Mouse (Mus musculus) limb, embryonic 12.5 days (tissue): ENCODE measurements around the gene Gm37240. TPM values are rescaled to one million over a fixed set of nuclear protein-coding genes. Genes with fewer than 3 reads are reported as not detected.

Experiments
- ATAC-seq: fragments of 200-750 bp; cut with Nextera tagmentation; 2 replicates; pipeline ENCODE4 v1.8.0; 2017; ENCODE audit warnings: low read depth, moderate TSS enrichment; ENCODE audit not compliant: insufficient number of reproducible peaks, insufficient read depth, low FRiP score, low TSS enrichment
- H3K27ac ChIP-seq: fragments of 300-500 bp; sonication (generic); 2 replicates; pipeline ENCODE4 v1.5.1; 2016; ENCODE audit warnings: mild to moderate bottlenecking, moderate library complexity
- H3K27me3 ChIP-seq: fragments of 300-500 bp; sonication (generic); 2 replicates; pipeline ENCODE4 v1.6.1; 2016; ENCODE audit warnings: mild to moderate bottlenecking, moderate library complexity
- H3K36me3 ChIP-seq: fragments of 300-500 bp; sonication (generic); 2 replicates; pipeline ENCODE4 v1.6.1; 2016; ENCODE audit warnings: mild to moderate bottlenecking, moderate library complexity
- H3K4me1 ChIP-seq: fragments of 300-500 bp; sonication (generic); replicated peaks from 2 replicates; pipeline ENCODE4 v1.6.1; 2016
- H3K4me2 ChIP-seq: fragments of 300-500 bp; sonication (generic); 2 replicates; pipeline ENCODE4 v1.6.1; 2016; ENCODE audit warnings: mild to moderate bottlenecking, moderate library complexity
- H3K4me3 ChIP-seq: fragments of 300-500 bp; sonication (generic); replicated peaks from 2 replicates; pipeline ENCODE4 v1.5.1; 2016; ENCODE audit warnings: mild to moderate bottlenecking
- H3K9ac ChIP-seq: fragments of 300-500 bp; sonication (generic); replicated peaks from 2 replicates; pipeline ENCODE4 v1.6.1; 2016; ENCODE audit warnings: mild to moderate bottlenecking, moderate library complexity
- H3K9me3 ChIP-seq: fragments of 300-500 bp; sonication (generic); 2 replicates; pipeline ENCODE4 v1.6.1; 2016; ENCODE audit warnings: mild to moderate bottlenecking, moderate library complexity
- WGBS: fragments of 180-500 bp; shearing (Covaris S2); methylation state at CpG from one replicate; pipeline ENCODE4 v1.1.7; 2016; 5-methylcytosine and 5-hydroxymethylcytosine counted together
- polyA plus RNA-seq: library from polyadenylated mRNA; unstranded; fragments of >200 nt; fragmentation: Nextera tagmentation; extraction: Ambion mirVana; gene quantifications from 2 replicates; pipeline ENCODE4 v1.2.1, GENCODE M21; 2016

The Gm37240 gene
- polyA plus RNA-seq, 1 experiment from 2014 or later = 3.4 TPM

- Histone ChIP-seq H3K9ac (no peak overlapping the region), H3K4me2 (no peak overlapping the region), H3K27ac (no peak overlapping the region), H3K27me3 (no peaks in the 10 kb centered on the region), H3K4me1 (peaks cover 17% of the 10 kb centered on the region), H3K36me3 (no peaks in the 10 kb centered on the region), H3K9me3 (no peaks in the 10 kb centered on the region), H3K4me3 (no peak overlapping the region)
- ATAC-seq = no peak
- 78% methylated on average over 3 of the region's 3 CpGs for WGBS
Measured at GRCm38 (mm10) chr3:85741767-85742166, 145.6 kb downstream of the Gm37240 start.

- Histone ChIP-seq H3K9ac (no peak overlapping the region), H3K27ac (no peak overlapping the region), H3K4me3 (no peak overlapping the region), H3K4me1 (0 out of 2 replicates have a peak, but pooled peaks cover 5% of the 10 kb centered on the region), H3K36me3 (no peaks in the 10 kb centered on the region), H3K9me3 (no peaks in the 10 kb centered on the region), H3K27me3 (no peaks in the 10 kb centered on the region), H3K4me2 (no peak overlapping the region)
- no peak for ATAC-seq
- 64% methylated on average over 3 of the region's 3 CpGs for WGBS
Measured at GRCm38 (mm10) chr3:85738591-85738990, 148.7 kb downstream of the Gm37240 start.

GRCm38 (mm10) chr3:85733939-85734729 lies 153.2 kb downstream of the Gm37240 start:
- Histone ChIP-seq H3K27ac (no peak overlapping the region), H3K9ac (no peak overlapping the region), H3K27me3 (no peaks in the 10 kb centered on the region), H3K36me3 (no peaks in the 10 kb centered on the region), H3K4me3 (no peak overlapping the region), H3K4me1 (0 out of 2 replicates have a peak, but pooled peaks cover 5% of the 10 kb centered on the region), H3K4me2 (no peak overlapping the region), H3K9me3 (no peaks in the 10 kb centered on the region)
- 79% methylated on average over 5 of the region's 5 CpGs for WGBS
- ATAC-seq = no peak

- ATAC-seq = no peak
- no peaks in the 10 kb centered on the region for H3K36me3 ChIP-seq
- H3K4me1 ChIP-seq = no peaks in the 10 kb centered on the region
- H3K4me2 ChIP-seq = no peak overlapping the region
- WGBS = 41% methylated on average over 2 of the region's 2 CpGs
- H3K27me3 ChIP-seq = no peaks in the 10 kb centered on the region
- H3K9me3 ChIP-seq = no peaks in the 10 kb centered on the region
- H3K27ac ChIP-seq = no peak overlapping the region
- H3K9ac ChIP-seq = no peak overlapping the region
- H3K4me3 ChIP-seq = no peak overlapping the region
Measured at GRCm38 (mm10) chr3:85727171-85727570, 160.1 kb downstream of the Gm37240 start.

- WGBS = 78% methylated on average over 3 of the region's 3 CpGs
- Histone ChIP-seq H3K4me2 (no peak overlapping the region), H3K4me3 (no peak overlapping the region), H3K9me3 (no peaks in the 10 kb centered on the region), H3K4me1 (no peaks in the 10 kb centered on the region), H3K9ac (no peak overlapping the region), H3K36me3 (no peaks in the 10 kb centered on the region), H3K27me3 (no peaks in the 10 kb centered on the region), H3K27ac (no peak overlapping the region)
- ATAC-seq = no peak
Measured at GRCm38 (mm10) chr3:85725971-85726370, 161.3 kb downstream of the Gm37240 start.

GRCm38 (mm10) chr3:85725110-85725509 lies 162.2 kb downstream of the Gm37240 start:
- Histone ChIP-seq H3K4me3 (no peak overlapping the region), H3K9me3 (no peaks in the 10 kb centered on the region), H3K9ac (no peak overlapping the region), H3K36me3 (no peaks in the 10 kb centered on the region), H3K27me3 (no peaks in the 10 kb centered on the region), H3K4me2 (no peak overlapping the region), H3K27ac (no peak overlapping the region), H3K4me1 (no peaks in the 10 kb centered on the region)
- ATAC-seq = no peak
- WGBS = 78% methylated on average over 2 of the region's 2 CpGs

GRCm38 (mm10) chr3:85722581-85722980 lies 164.7 kb downstream of the Gm37240 start:
- no peaks in the 10 kb centered on the region for H3K36me3 ChIP-seq
- WGBS = 83% methylated on average over 6 of the region's 6 CpGs
- H3K4me1 ChIP-seq = no peaks in the 10 kb centered on the region
- no peak for ATAC-seq
- H3K4me3 ChIP-seq = no peak overlapping the region
- no peak overlapping the region for H3K9ac ChIP-seq
- H3K4me2 ChIP-seq = no peak overlapping the region
- H3K9me3 ChIP-seq = no peaks in the 10 kb centered on the region
- H3K27me3 ChIP-seq = no peaks in the 10 kb centered on the region
- no peak overlapping the region for H3K27ac ChIP-seq

GRCm38 (mm10) chr3:85715764-85716297 lies 171.5 kb downstream of the Gm37240 start:
- no peak overlapping the region for H3K9ac ChIP-seq
- H3K4me3 ChIP-seq = no peak overlapping the region
- H3K27ac ChIP-seq = no peak overlapping the region
- H3K27me3 ChIP-seq = no peaks in the 10 kb centered on the region
- H3K4me1 ChIP-seq = no peaks in the 10 kb centered on the region
- no peaks in the 10 kb centered on the region for H3K9me3 ChIP-seq
- 82% methylated on average over 4 of the region's 4 CpGs for WGBS
- no peak overlapping the region for H3K4me2 ChIP-seq
- no peaks in the 10 kb centered on the region for H3K36me3 ChIP-seq
- no peak for ATAC-seq

GRCm38 (mm10) chr3:85713936-85714709 lies 173.2 kb downstream of the Gm37240 start:
- Histone ChIP-seq H3K27ac (no peak overlapping the region), H3K9me3 (no peaks in the 10 kb centered on the region), H3K27me3 (no peaks in the 10 kb centered on the region), H3K9ac (no peak overlapping the region), H3K4me2 (no peak overlapping the region), H3K4me3 (no peak overlapping the region), H3K4me1 (no peaks in the 10 kb centered on the region), H3K36me3 (no peaks in the 10 kb centered on the region)
- 79% methylated on average over 7 of the region's 7 CpGs for WGBS
- no peak for ATAC-seq

GRCm38 (mm10) chr3:85710695-85711094 lies 176.6 kb downstream of the Gm37240 start:
- Histone ChIP-seq H3K4me2 (no peak overlapping the region), H3K4me1 (no peaks in the 10 kb centered on the region), H3K27ac (no peak overlapping the region), H3K9ac (no peak overlapping the region), H3K4me3 (no peak overlapping the region), H3K36me3 (no peaks in the 10 kb centered on the region), H3K9me3 (no peaks in the 10 kb centered on the region), H3K27me3 (no peaks in the 10 kb centered on the region)
- WGBS = 76% methylated on average over 8 of the region's 8 CpGs
- no peak for ATAC-seq

GRCm38 (mm10) chr3:85707421-85707820 lies 179.9 kb downstream of the Gm37240 start:
- Histone ChIP-seq H3K9me3 (no peaks in the 10 kb centered on the region), H3K27me3 (no peaks in the 10 kb centered on the region), H3K27ac (no peak overlapping the region), H3K4me1 (no peaks in the 10 kb centered on the region), H3K4me2 (no peak overlapping the region), H3K4me3 (no peak overlapping the region), H3K9ac (no peak overlapping the region), H3K36me3 (no peaks in the 10 kb centered on the region)
- 40% methylated on average over 7 of the region's 7 CpGs for WGBS
- ATAC-seq = no peak
